Mouse (Mus musculus) olfactory bulb, adult 2 months (tissue): ENCODE data around the gene Lrp10.

Source experiments
- CTCF ChIP-seq: fragments of 200-500 bp; IDR thresholded peaks from 2 replicates; pipeline ENCODE4 v1.5.1; 2012; ENCODE audit warnings: low read depth, mild to moderate bottlenecking, low read length, moderate library complexity; ENCODE audit not compliant: insufficient read depth
- POLR2A ChIP-seq: fragments of 200-500 bp; IDR thresholded peaks from 2 replicates; pipeline ENCODE4 v1.6.1; 2012; ENCODE audit warnings: mild to moderate bottlenecking, low read depth, low read length, moderate library complexity; ENCODE audit not compliant: insufficient read depth

- TF ChIP-seq POLR2A, result no peak
- no peak for TF ChIP-seq CTCF
Observed at GRCm38 (mm10) chr14:54509774-54510173, 45.8 kb downstream of the Lrp10 start.
